Mouse (Mus musculus) stomach, adult 2 months (tissue): ENCODE data around the gene Fmo4. TPM values are rescaled to one million over a fixed set of nuclear protein-coding genes. Genes with fewer than 3 reads are reported as not detected.

Experiments
- polyA plus RNA-seq: library from polyadenylated mRNA; depleted of rRNA; stranded (reverse); fragments of >200 nt; gene quantifications from 2 replicates; pipeline ENCODE4 v1.2.3, GENCODE M21; 2012; rRNA removed

Gene Fmo4
- polyA plus RNA-seq: 0.13 TPM in 1 of 2 replicates, not detected in the other

GRCm38 (mm10) chr1:162813836-162814156 is at the start of gene Fmo4:
TSS of gene Fmo4 (minus strand) at chr1:162813972.

Other genes starting within 250 kb of the Fmo4 start
- gene Vamp4, start 243.5 kb downstream of the Fmo4 start, polyA plus RNA-seq: 3.4 and 3.7 TPM in 2 replicates
- gene Myoc, start 174.8 kb downstream of the Fmo4 start, polyA plus RNA-seq: 0.12 and 0.15 TPM in 2 replicates
- not detected in 2 replicates for gene Myocos, start 155.8 kb downstream of the Fmo4 start, polyA plus RNA-seq
- 7.8 and 12.9 TPM in 2 replicates for gene Prrc2c, start 73.4 kb downstream of the Fmo4 start, polyA plus RNA-seq
- gene Fmo1, start 52.6 kb upstream of the Fmo4 start, polyA plus RNA-seq: 0.33 and 2.3 TPM in 2 replicates
- gene Fmo2, start 84.8 kb upstream of the Fmo4 start, polyA plus RNA-seq: 0.78 and 1.9 TPM in 2 replicates
- not detected in 2 replicates for gene Fmo6, start 123.5 kb upstream of the Fmo4 start, polyA plus RNA-seq
- not detected in 2 replicates for gene Fmo3, start 170.6 kb upstream of the Fmo4 start, polyA plus RNA-seq